Mouse (Mus musculus): ENCODE results near the gene Tekt4. TPM values are rescaled to one million over a fixed set of nuclear protein-coding genes. Genes with fewer than 3 reads are reported as not detected.

Tekt4 gene
- polyA plus RNA-seq, 1 experiment, result 341 TPM

- no peaks in the 10 kb centered on the region for H3K27me3 ChIP-seq (ENCODE audit: control insufficient read depth, insufficient read depth, low read length)
- H3K4me3 ChIP-seq (ENCODE audit: control insufficient read depth, low read depth, low read length), result no peak overlapping the region
- no peaks in the 10 kb centered on the region for H3K4me1 ChIP-seq (ENCODE audit: control insufficient read depth, insufficient read depth, low read length)
- no peak overlapping the region for H3K27ac ChIP-seq (ENCODE audit: control insufficient read depth, insufficient read depth, low read depth, low read length)
- no peaks in the 10 kb centered on the region for H3K36me3 ChIP-seq (ENCODE audit: control insufficient read depth, insufficient read depth, low read length)
- TF ChIP-seq CTCF (IDR thresholded peaks at IDR 0.05; ENCODE audit: control insufficient read depth, insufficient read depth, insufficient replicate concordance, low read depth, low read length), result no peak
These were observed 6.5 kb upstream of the Tekt4 start for GRCm38 (mm10) chr17:25447865-25448264.

DNA sequence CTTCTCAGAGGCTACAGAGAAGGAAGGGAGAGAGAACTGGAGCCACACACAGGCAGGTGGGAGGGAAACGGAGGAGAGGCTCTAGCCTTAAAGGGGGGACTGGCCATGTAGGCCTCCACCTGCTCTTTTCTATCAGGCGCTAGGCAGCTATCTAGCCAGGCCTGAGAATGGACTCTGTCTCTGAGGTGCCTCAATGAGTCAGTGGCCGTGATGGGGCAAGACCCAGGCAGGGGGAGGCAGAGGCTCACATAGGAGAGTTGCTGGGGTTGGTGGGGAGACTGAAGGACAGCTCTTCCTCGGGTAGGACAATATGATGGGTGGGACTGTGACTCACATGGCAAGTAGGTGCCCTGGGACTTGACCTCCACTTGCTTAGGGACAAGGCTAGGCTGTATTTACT is 4.1 kb upstream of the Tekt4 start:
- Histone ChIP-seq H3K27me3 (ENCODE audit: control insufficient read depth, insufficient read depth, low read length) (no peaks in the 10 kb centered on the region), H3K4me1 (ENCODE audit: control insufficient read depth, insufficient read depth, low read length) (no peaks in the 10 kb centered on the region), H3K4me3 (ENCODE audit: control insufficient read depth, low read depth, low read length) (no peak overlapping the region), H3K27ac (ENCODE audit: control insufficient read depth, insufficient read depth, low read depth, low read length) (no peak overlapping the region), H3K36me3 (ENCODE audit: control insufficient read depth, insufficient read depth, low read length) (no peaks in the 10 kb centered on the region)
- TF ChIP-seq POLR2A (IDR thresholded peaks at IDR 0.05; ENCODE audit: control insufficient read depth, low read depth, low read length) (no peak), CTCF (IDR thresholded peaks at IDR 0.05; ENCODE audit: control insufficient read depth, insufficient read depth, insufficient replicate concordance, low read depth, low read length) (no peak)

- H3K36me3 ChIP-seq (ENCODE audit: control insufficient read depth, insufficient read depth, low read length), result no peaks in the 10 kb centered on the region
- no peak overlapping the region for H3K4me3 ChIP-seq (ENCODE audit: control insufficient read depth, low read depth, low read length)
- H3K27ac ChIP-seq (ENCODE audit: control insufficient read depth, insufficient read depth, low read depth, low read length), result no peak overlapping the region
- no peak for TF ChIP-seq POLR2A (IDR thresholded peaks at IDR 0.05; ENCODE audit: control insufficient read depth, low read depth, low read length)
- no peak for TF ChIP-seq CTCF (IDR thresholded peaks at IDR 0.05; ENCODE audit: control insufficient read depth, insufficient read depth, insufficient replicate concordance, low read depth, low read length)
- no peaks in the 10 kb centered on the region for H3K27me3 ChIP-seq (ENCODE audit: control insufficient read depth, insufficient read depth, low read length)
- no peaks in the 10 kb centered on the region for H3K4me1 ChIP-seq (ENCODE audit: control insufficient read depth, insufficient read depth, low read length)
These were observed 2.0 kb upstream of the Tekt4 start for GRCm38 (mm10) chr17:25452246-25452965.

- H3K4me3 ChIP-seq (ENCODE audit: control insufficient read depth, low read depth, low read length), result no peak overlapping the region
These were observed 2.1 kb downstream of the Tekt4 start for GRCm38 (mm10) chr17:25456540-25456939.

GRCm38 (mm10) chr17:25462236-25462875 is 7.9 kb downstream of the Tekt4 start:
- Histone ChIP-seq H3K36me3 (ENCODE audit: control insufficient read depth, insufficient read depth, low read length) (no peaks in the 10 kb centered on the region), H3K27ac (ENCODE audit: control insufficient read depth, insufficient read depth, low read depth, low read length) (no peak overlapping the region), H3K4me3 (ENCODE audit: control insufficient read depth, low read depth, low read length) (no peak overlapping the region), H3K4me1 (ENCODE audit: control insufficient read depth, insufficient read depth, low read length) (no peaks in the 10 kb centered on the region), H3K27me3 (ENCODE audit: control insufficient read depth, insufficient read depth, low read length) (no peaks in the 10 kb centered on the region)
- no peak for TF ChIP-seq POLR2A (IDR thresholded peaks at IDR 0.05; ENCODE audit: control insufficient read depth, low read depth, low read length)
- no peak for TF ChIP-seq CTCF (IDR thresholded peaks at IDR 0.05; ENCODE audit: control insufficient read depth, insufficient read depth, insufficient replicate concordance, low read depth, low read length)

More at GRCm38 (mm10) chr17:25456540-25456939, 2.1 kb downstream of the Tekt4 start:
- Histone ChIP-seq H3K4me1 (ENCODE audit: control insufficient read depth, insufficient read depth, low read length) (no peaks in the 10 kb centered on the region), H3K36me3 (ENCODE audit: control insufficient read depth, insufficient read depth, low read length) (no peaks in the 10 kb centered on the region), H3K27ac (ENCODE audit: control insufficient read depth, insufficient read depth, low read depth, low read length) (no peak overlapping the region), H3K27me3 (ENCODE audit: control insufficient read depth, insufficient read depth, low read length) (no peaks in the 10 kb centered on the region)
- TF ChIP-seq POLR2A (IDR thresholded peaks at IDR 0.05; ENCODE audit: control insufficient read depth, low read depth, low read length) (no peak), CTCF (IDR thresholded peaks at IDR 0.05; ENCODE audit: control insufficient read depth, insufficient read depth, insufficient replicate concordance, low read depth, low read length) (no peak)

DNA sequence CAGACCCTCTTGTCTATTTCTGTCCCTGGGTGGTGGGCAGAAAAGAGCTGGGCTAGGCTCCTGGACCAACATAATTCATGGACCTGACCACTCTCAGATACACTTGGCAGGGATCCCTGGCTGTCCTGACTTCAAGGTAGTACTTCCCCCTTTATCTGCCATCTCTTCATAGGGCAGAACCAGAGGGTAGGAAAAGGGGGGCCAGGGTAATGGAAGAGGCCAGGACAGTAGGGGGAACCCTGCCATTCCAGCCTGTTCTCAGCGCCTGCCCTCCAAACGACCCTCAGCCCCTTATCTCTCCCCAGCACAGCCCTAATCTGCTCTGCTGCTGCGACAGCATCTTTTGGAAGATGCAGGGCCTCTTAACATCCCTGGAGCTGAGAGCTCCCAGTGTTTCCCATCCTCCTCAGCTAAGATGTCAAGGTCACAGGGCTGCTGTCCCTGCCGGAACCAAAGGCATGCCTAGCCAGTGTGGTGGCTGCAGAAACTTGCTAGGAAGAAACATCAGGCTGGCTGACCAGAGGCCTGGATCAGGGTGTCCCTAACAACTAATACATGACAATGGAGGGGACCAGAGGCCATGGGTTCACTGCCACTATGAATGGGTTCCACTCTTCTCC is 9.0 kb downstream of the Tekt4 start:
- no peak overlapping the region for H3K27ac ChIP-seq (ENCODE audit: control insufficient read depth, insufficient read depth, low read depth, low read length)
- H3K27me3 ChIP-seq (ENCODE audit: control insufficient read depth, insufficient read depth, low read length), result no peaks in the 10 kb centered on the region
- no peak overlapping the region for H3K4me3 ChIP-seq (ENCODE audit: control insufficient read depth, low read depth, low read length)
- TF ChIP-seq POLR2A (IDR thresholded peaks at IDR 0.05; ENCODE audit: control insufficient read depth, low read depth, low read length) (no peak), CTCF (IDR thresholded peaks at IDR 0.05; ENCODE audit: control insufficient read depth, insufficient read depth, insufficient replicate concordance, low read depth, low read length) (no peak)
- H3K36me3 ChIP-seq (ENCODE audit: control insufficient read depth, insufficient read depth, low read length), result no peaks in the 10 kb centered on the region
- no peaks in the 10 kb centered on the region for H3K4me1 ChIP-seq (ENCODE audit: control insufficient read depth, insufficient read depth, low read length)

GRCm38 (mm10) chr17:25464091-25464490 is 9.7 kb downstream of the Tekt4 start:
- H3K27ac ChIP-seq (ENCODE audit: control insufficient read depth, insufficient read depth, low read depth, low read length), result no peak overlapping the region
- no peaks in the 10 kb centered on the region for H3K36me3 ChIP-seq (ENCODE audit: control insufficient read depth, insufficient read depth, low read length)
- TF ChIP-seq POLR2A (IDR thresholded peaks at IDR 0.05; ENCODE audit: control insufficient read depth, low read depth, low read length) (no peak), CTCF (IDR thresholded peaks at IDR 0.05; ENCODE audit: control insufficient read depth, insufficient read depth, insufficient replicate concordance, low read depth, low read length) (no peak)
- H3K4me1 ChIP-seq (ENCODE audit: control insufficient read depth, insufficient read depth, low read length), result no peaks in the 10 kb centered on the region
- no peak overlapping the region for H3K4me3 ChIP-seq (ENCODE audit: control insufficient read depth, low read depth, low read length)
- no peaks in the 10 kb centered on the region for H3K27me3 ChIP-seq (ENCODE audit: control insufficient read depth, insufficient read depth, low read length)

Measured in testis, adult 2 months (tissue).